Mouse (Mus musculus) midbrain, embryonic 16.5 days (tissue): Measurements from ENCODE around the gene Isoc2a. TPM values are rescaled to one million over a fixed set of nuclear protein-coding genes. Genes with fewer than 3 reads are reported as not detected.
A peak's percentile ranks its signal among the peaks of the same experiment; 100 is the strongest.

Experiments
- ATAC-seq: fragments of 200-750 bp; cut with Nextera tagmentation; 2 replicates; pipeline ENCODE4 v1.8.0; 2017; ENCODE audit warnings: moderate TSS enrichment
- H3K27ac ChIP-seq: fragments of 300-500 bp; sonication (generic); 2 replicates; pipeline ENCODE4 v1.5.1; 2014; ENCODE audit warnings: mild to moderate bottlenecking, low read length, mixed read lengths
- H3K27me3 ChIP-seq: fragments of 300-500 bp; sonication (generic); 2 replicates; pipeline ENCODE4 v1.6.1; 2014; ENCODE audit warnings: low read depth, low read length, mixed read lengths; ENCODE audit not compliant: control insufficient read depth, insufficient read depth
- H3K36me3 ChIP-seq: fragments of 300-500 bp; sonication (generic); 2 replicates; pipeline ENCODE4 v1.6.1; 2014; ENCODE audit warnings: mild to moderate bottlenecking, low read length, moderate library complexity, mixed read lengths; ENCODE audit not compliant: control insufficient read depth, insufficient read depth
- H3K4me1 ChIP-seq: fragments of 300-500 bp; sonication (generic); 2 replicates; pipeline ENCODE4 v1.6.1; 2014; ENCODE audit warnings: mild to moderate bottlenecking, low read length, mixed read lengths; ENCODE audit not compliant: control insufficient read depth, insufficient read depth
- H3K4me2 ChIP-seq: fragments of 300-500 bp; sonication (generic); 2 replicates; pipeline ENCODE4 v1.6.1; 2014; ENCODE audit warnings: mild to moderate bottlenecking, low read length, mixed read lengths
- H3K4me3 ChIP-seq: fragments of 300-500 bp; sonication (generic); 2 replicates; pipeline ENCODE4 v1.5.1; 2014; ENCODE audit warnings: low read depth, mild to moderate bottlenecking, low read length, moderate library complexity, mixed read lengths
- H3K9ac ChIP-seq: fragments of 300-500 bp; sonication (generic); 2 replicates; pipeline ENCODE4 v1.6.1; 2014; ENCODE audit warnings: low read depth, low read length, mixed read lengths
- H3K9me3 ChIP-seq: fragments of 300-500 bp; sonication (generic); replicated peaks from 2 replicates; pipeline ENCODE4 v1.6.1; 2014; ENCODE audit warnings: mild to moderate bottlenecking, low read length, mixed read lengths; ENCODE audit not compliant: control insufficient read depth, poor library complexity, severe bottlenecking
- WGBS: fragments of 180-500 bp; shearing (Covaris S2); extraction: QIAGEN DNeasy Blood & Tissue Kit; methylation state at CpG from one replicate; pipeline ENCODE4 v1.1.7; 2014; 5-methylcytosine and 5-hydroxymethylcytosine counted together
- polyA plus RNA-seq: library from polyadenylated mRNA; unstranded; fragments of >200 nt; fragmentation: Nextera tagmentation; extraction: Ambion mirVana; gene quantifications from 2 replicates; pipeline ENCODE4 v1.2.1, GENCODE M21; 2015

Isoc2a gene
- polyA plus RNA-seq, 1 experiment from 2014 or later = 0.46 TPM

DNA sequence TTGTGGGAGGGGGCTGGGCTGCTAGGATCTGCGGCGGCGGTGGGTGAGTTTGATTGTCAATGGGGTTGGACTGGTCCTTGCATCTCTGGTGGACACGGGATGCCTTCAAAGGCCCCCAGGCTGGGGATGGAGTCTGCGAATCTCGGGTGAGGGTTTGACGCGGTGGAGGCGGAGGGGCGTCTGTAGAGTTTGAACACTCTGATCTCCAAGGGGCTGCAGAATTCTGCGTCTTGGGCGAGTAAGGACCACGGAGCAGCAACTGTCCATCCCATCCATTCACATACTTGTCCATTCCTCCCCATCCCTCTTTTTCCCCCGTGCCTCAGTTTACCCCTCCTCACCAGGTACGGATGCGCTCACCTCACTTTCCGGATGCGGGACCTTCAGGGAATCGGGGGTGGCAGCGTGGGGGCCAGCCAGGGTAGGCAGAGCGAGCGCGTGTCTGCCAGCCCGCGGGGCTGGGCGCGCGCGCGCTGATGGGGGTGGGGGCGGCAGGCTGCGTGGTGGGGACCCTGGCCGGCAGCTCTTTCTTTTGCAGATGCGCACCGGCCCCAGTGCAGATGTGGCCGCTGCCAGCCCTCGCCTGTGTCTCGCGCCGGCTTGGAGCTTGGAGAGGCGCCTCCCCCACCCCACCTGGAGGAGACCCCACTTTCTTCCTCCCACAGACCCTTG, 32.6 kb upstream of the Isoc2a start, which contains the start of gene Shisa7:
Gene Shisa7, minus strand, starts transcription at position 452 of the 672 bp plus-strand sequence.
- no peaks in the 10 kb centered on the region for H3K27me3 ChIP-seq
- H3K9me3 ChIP-seq = no peaks in the 10 kb centered on the region
- H3K27ac ChIP-seq = peak within 1 kb of the TSS; percentile 87
- H3K4me1 ChIP-seq = peaks cover 22% of the 10 kb centered on the region
- WGBS = 1% methylated on average over 38 of the region's 41 CpGs
- H3K4me3 ChIP-seq = peak within 1 kb of the TSS; percentile 72
- H3K9ac ChIP-seq = peak within 1 kb of the TSS; percentile 84
- no peaks in the 10 kb centered on the region for H3K36me3 ChIP-seq
- ATAC-seq = peak; percentile 70
- H3K4me2 ChIP-seq = peak within 1 kb of the TSS; percentile 69

- H3K27ac ChIP-seq = peak overlapping the region; percentile 87
Observed at GRCm38 (mm10) chr7:4844917-4845309, 32.0 kb upstream of the Isoc2a start.

GRCm38 (mm10) chr7:4849372-4849771, 27.6 kb upstream of the Isoc2a start:
- ATAC-seq = no peak
- H3K4me3 ChIP-seq = no peak overlapping the region
- 56% methylated on average over 9 of the region's 9 CpGs for WGBS
- no peaks in the 10 kb centered on the region for H3K27me3 ChIP-seq
- H3K36me3 ChIP-seq = no peaks in the 10 kb centered on the region
- H3K27ac ChIP-seq = no peak overlapping the region
- H3K9ac ChIP-seq = no peak overlapping the region
- peaks cover 3% of the 10 kb centered on the region; the same call in 1 of the 2 replicates for H3K9me3 ChIP-seq
- H3K4me2 ChIP-seq = no peak overlapping the region
- H3K4me1 ChIP-seq = peaks cover 3% of the 10 kb centered on the region; the same call in 1 of the 2 replicates

More at GRCm38 (mm10) chr7:4844917-4845309, 32.0 kb upstream of the Isoc2a start:
- H3K4me2 ChIP-seq = peak overlapping the region; percentile 69
- WGBS = 2% methylated on average over 13 of the region's 13 CpGs
- no peaks in the 10 kb centered on the region for H3K36me3 ChIP-seq
- peak; percentile 82 for ATAC-seq
- peak overlapping the region; percentile 72 for H3K4me3 ChIP-seq
- H3K9ac ChIP-seq = peak overlapping the region; percentile 84
- H3K27me3 ChIP-seq = no peaks in the 10 kb centered on the region
- H3K9me3 ChIP-seq = no peaks in the 10 kb centered on the region
- H3K4me1 ChIP-seq = peaks cover 22% of the 10 kb centered on the region

GRCm38 (mm10) chr7:4850621-4851314, 26.2 kb upstream of the Isoc2a start:
- Histone ChIP-seq H3K4me3 (no peak overlapping the region), H3K27me3 (no peaks in the 10 kb centered on the region), H3K9me3 (peaks cover 3% of the 10 kb centered on the region; the same call in 1 of the 2 replicates), H3K4me2 (no peak overlapping the region), H3K27ac (no peak overlapping the region), H3K9ac (no peak overlapping the region), H3K4me1 (no peaks in the 10 kb centered on the region), H3K36me3 (no peaks in the 10 kb centered on the region)
- WGBS = 79% methylated on average over 11 of the region's 11 CpGs
- no peak for ATAC-seq

DNA sequence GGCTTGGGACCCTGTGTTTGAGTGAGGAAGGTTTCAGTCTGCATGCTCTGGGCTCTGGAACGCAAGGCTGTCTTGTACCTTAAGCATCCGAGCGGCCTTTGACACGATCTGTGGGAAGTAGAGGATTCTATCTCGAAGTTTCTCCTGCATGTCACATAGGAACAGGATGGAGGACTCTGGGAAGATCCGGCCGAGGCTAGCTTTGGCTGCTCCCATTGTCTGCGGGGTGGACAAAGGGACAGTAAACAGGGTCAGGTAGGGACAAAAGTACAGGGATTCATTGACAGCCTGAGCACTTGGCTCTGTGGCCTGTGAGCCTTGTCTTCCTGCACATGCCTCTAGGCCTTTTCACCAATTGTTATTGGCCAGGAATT, 25.7 kb upstream of the Isoc2a start:
- H3K4me2 ChIP-seq = no peak overlapping the region
- no peak overlapping the region for H3K27ac ChIP-seq
- H3K36me3 ChIP-seq = no peaks in the 10 kb centered on the region
- WGBS = 76% methylated on average over 8 of the region's 8 CpGs
- H3K9me3 ChIP-seq = peaks cover 3% of the 10 kb centered on the region; the same call in 1 of the 2 replicates
- H3K27me3 ChIP-seq = no peaks in the 10 kb centered on the region
- H3K4me1 ChIP-seq = no peaks in the 10 kb centered on the region
- no peak overlapping the region for H3K9ac ChIP-seq
- no peak for ATAC-seq
- H3K4me3 ChIP-seq = no peak overlapping the region

- H3K27ac ChIP-seq = no peak overlapping the region
- H3K4me1 ChIP-seq = no peaks in the 10 kb centered on the region
- 78% methylated on average over 3 of the region's 3 CpGs for WGBS
- no peak overlapping the region for H3K4me3 ChIP-seq
- H3K27me3 ChIP-seq = no peaks in the 10 kb centered on the region
- H3K36me3 ChIP-seq = no peaks in the 10 kb centered on the region
- H3K9me3 ChIP-seq = peaks cover 3% of the 10 kb centered on the region; the same call in 1 of the 2 replicates
- no peak overlapping the region for H3K9ac ChIP-seq
- ATAC-seq = no peak
- H3K4me2 ChIP-seq = no peak overlapping the region
Observed at GRCm38 (mm10) chr7:4853613-4854012, 23.3 kb upstream of the Isoc2a start.

GRCm38 (mm10) chr7:4856508-4856907, 20.4 kb upstream of the Isoc2a start:
- 86% methylated on average over 9 of the region's 9 CpGs for WGBS
- H3K36me3 ChIP-seq = no peaks in the 10 kb centered on the region
- no peak overlapping the region for H3K27ac ChIP-seq
- ATAC-seq = no peak
- H3K4me3 ChIP-seq = no peak overlapping the region
- H3K4me1 ChIP-seq = no peaks in the 10 kb centered on the region
- peaks cover 3% of the 10 kb centered on the region; the same call in 1 of the 2 replicates for H3K9me3 ChIP-seq
- no peak overlapping the region for H3K9ac ChIP-seq
- H3K4me2 ChIP-seq = no peak overlapping the region
- H3K27me3 ChIP-seq = no peaks in the 10 kb centered on the region

DNA sequence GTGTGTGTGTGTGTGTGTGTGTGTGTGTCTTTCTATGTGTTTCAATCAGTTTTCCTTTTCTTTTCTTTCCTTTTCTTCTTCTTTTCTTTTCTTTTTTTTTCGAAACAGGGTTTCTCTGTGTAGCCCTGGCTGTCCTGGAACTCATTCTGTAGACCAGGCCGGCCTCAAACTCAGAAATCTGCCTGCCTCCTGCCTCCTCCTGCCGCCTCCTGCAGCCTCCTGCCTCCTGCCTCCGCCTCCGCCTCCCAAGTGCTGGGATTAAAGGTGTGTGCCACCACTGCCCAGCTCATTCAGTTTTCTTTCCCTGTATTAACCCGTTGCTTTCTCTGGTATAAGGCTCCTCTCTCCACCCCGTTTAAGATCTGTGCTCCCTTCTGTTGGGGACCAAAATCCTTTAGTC, 19.6 kb upstream of the Isoc2a start:
- 65% methylated on average over 7 of the region's 7 CpGs for WGBS
- H3K4me2 ChIP-seq = no peak overlapping the region
- no peaks in the 10 kb centered on the region for H3K36me3 ChIP-seq
- H3K4me1 ChIP-seq = no peaks in the 10 kb centered on the region
- no peaks in the 10 kb centered on the region for H3K27me3 ChIP-seq
- no peak overlapping the region for H3K9ac ChIP-seq
- H3K9me3 ChIP-seq = peaks cover 3% of the 10 kb centered on the region; the same call in 1 of the 2 replicates
- no peak overlapping the region for H3K27ac ChIP-seq
- ATAC-seq = no peak
- H3K4me3 ChIP-seq = no peak overlapping the region

DNA sequence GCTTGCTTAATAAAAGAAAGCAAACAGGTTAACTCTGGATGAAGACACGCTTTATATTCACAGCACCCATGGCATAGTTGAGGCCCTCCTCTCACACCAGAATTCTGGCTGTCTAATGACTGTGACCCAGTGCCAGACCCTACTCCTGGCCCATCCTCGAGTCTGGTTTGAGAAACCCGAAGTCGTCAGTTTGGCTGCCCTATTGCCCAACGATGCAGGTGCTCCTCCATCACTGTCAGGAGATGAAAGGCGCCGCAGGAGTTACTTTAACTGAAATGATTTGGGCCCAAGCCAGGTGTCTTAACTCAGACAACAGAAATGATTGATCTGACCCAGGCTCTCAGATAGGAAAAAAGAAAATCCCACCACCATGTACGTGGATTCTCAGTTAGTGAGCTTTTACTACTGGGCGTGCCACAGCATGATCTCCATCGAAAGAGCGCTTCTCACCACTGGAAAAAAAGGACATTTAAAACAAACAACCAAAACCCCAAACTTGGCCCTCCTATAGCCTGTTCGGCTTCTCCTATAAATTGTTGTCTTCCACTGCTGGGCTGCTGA, 17.5 kb upstream of the Isoc2a start:
- no peaks in the 10 kb centered on the region for H3K9me3 ChIP-seq
- no peak overlapping the region for H3K9ac ChIP-seq
- H3K4me3 ChIP-seq = no peak overlapping the region
- H3K4me2 ChIP-seq = no peak overlapping the region
- ATAC-seq = no peak
- H3K36me3 ChIP-seq = no peaks in the 10 kb centered on the region
- WGBS = 84% methylated on average over 12 of the region's 12 CpGs
- no peaks in the 10 kb centered on the region for H3K4me1 ChIP-seq
- no peaks in the 10 kb centered on the region for H3K27me3 ChIP-seq
- H3K27ac ChIP-seq = no peak overlapping the region
